Mouse (Mus musculus) testis, adult 2 months (tissue): ENCODE results near the gene Cnot6.

Experiments used
- CTCF ChIP-seq: fragments of 200-500 bp; IDR thresholded peaks from 2 replicates; pipeline ENCODE4 v1.5.1; 2012; ENCODE audit warnings: low read depth, mild to moderate bottlenecking, inconsistent platforms, low read length, moderate library complexity; ENCODE audit not compliant: control insufficient read depth, insufficient read depth, insufficient replicate concordance
- POLR2A ChIP-seq: fragments of 200-500 bp; IDR thresholded peaks from 2 replicates; pipeline ENCODE4 v1.6.1; 2012; ENCODE audit warnings: low read depth, mild to moderate bottlenecking, inconsistent platforms, low read length, moderate library complexity; ENCODE audit not compliant: control insufficient read depth

- TF ChIP-seq POLR2A, result no peak
- TF ChIP-seq CTCF, result no peak
These were observed 29.7 kb upstream of the Cnot6 start for GRCm38 (mm10) chr11:49742248-49742647.
